Mouse (Mus musculus): ENCODE results near the gene Ikzf2.

- TF ChIP-seq CTCF (IDR thresholded peaks at IDR 0.05; ENCODE audit: extremely low read depth, insufficient read length, insufficient replicate concordance, low read depth, low read length) (no peak), POLR2A (IDR thresholded peaks at IDR 0.05; ENCODE audit: low read depth, low read length) (no peak)
These were observed 158.3 kb downstream of the Ikzf2 start for GRCm38 (mm10) chr1:69528696-69529095.

All from small intestine, adult 2 months (tissue).